Mouse (Mus musculus) MN1 (cell line): Measurements from ENCODE around the gene Diaph3.

Experiments used
- DNase-seq: peaks from one replicate; pipeline ENCODE4 v3.0.0-alpha.2; 2016; ENCODE audit warnings: low spot score

Diaph3 gene

DNA sequence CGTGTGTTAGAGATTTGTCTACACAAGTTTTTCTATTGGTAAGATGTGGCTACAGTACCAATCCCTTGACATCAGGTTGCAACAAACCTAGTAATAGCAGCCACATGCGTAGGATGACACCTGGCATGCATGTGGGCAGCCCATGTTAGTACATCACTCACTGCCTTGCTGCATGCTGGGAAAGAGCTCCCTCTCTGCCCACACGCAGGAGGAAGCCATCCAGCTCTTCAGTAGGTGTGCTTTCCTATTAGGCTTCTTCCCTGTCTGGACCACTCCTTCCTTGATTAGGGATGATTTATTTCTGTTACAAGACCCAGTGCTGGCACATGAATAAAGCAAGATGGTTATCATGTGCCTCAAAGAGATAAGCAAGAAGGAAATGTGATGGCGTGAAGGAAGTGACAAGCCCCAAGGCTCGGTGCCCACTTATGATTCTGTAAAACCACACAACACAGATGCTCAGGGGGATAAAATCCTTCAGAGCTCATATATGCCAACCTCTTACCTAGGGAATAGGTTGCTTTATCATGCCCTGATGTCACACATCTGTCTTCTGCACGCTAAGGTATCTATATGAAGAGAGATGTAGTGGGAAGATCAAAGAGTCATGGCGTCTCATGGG is 494.4 kb downstream of the Diaph3 start:
- no peak for DNase-seq

DNA sequence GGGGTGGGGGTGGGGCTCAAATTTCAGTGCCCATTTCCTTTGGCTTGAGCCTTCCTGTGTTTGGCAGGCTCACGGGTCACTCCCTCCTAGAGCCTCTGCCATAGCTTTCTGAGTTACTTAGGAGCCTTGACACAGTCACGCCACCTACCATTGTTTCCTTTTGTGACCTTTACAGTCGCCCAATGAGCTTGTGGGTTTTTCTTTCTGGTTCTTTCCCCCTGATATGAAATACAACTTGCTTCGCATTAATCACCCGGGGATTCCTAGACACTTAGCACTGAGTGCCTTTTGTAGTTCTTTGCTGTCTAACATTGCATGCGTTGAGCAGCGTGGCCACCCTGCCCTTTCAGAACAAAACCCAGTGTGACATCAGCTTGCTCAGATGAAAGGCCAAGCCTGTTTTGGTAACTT is 498.2 kb downstream of the Diaph3 start:
- no peak for DNase-seq

DNA sequence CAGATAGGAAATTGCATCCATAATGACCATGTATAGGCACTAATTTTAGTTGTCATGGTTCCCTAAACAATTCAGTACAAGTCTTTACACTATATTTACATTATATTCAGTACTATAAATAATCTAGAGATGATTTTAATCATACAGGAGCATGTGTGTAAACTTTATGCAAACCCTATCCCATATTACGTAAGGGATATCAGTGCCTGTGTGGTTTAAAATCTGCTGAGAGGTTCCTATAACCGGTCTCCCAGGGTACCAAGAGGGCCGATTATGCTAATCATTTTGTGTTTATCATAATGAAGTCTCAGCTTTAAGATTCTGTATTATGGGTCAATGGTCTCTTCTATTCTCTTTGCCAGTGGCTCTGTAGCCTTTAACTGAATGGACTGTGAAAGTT is 499.2 kb downstream of the Diaph3 start:
- DNase-seq = no peak

DNA sequence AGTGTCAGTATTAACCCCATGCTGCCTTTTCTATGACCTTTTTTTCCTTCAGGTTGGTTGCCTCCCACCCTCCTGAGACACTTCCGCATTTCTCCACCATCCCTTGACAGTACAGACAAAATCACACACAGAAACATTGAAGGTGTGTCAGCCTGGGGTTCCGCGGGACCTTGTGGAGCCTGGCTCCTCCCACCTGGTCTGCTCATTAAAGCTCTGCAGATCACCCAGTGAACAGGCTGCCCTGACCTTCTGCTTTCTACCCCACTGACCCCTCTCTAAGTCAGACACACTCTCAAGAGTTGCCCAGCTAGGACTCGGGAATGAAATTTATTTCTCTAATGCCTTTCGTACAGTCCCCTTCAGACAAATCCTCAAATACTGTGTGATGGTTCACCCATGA is 500.9 kb downstream of the Diaph3 start:
- no peak for DNase-seq

DNA sequence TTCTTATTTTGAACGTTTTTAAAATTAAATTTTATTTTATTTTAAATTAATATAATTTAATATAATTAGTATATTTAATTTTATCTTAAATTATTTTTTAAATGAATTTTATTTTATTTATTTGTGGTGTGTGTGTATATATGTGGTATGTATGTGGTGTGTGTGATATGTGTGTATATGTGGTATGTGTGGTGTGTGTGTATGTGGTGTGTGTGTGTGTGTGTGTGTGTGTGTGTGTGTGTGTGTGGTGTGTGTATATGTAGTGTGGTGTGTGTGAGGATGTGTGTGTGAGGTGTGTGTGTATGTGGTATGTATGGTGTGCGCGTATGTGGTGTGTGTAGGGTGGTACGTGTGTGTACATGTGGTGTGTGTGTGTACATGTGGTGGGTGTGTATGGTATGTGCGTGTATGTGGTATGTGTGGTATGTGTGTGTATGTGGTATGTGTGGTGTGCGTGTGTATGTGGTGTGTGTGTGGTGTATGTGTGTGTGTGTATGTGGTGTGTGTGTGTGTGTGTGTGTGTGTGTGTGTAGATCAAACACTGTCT is 505.4 kb downstream of the Diaph3 start:
- DNase-seq = no peak

DNA sequence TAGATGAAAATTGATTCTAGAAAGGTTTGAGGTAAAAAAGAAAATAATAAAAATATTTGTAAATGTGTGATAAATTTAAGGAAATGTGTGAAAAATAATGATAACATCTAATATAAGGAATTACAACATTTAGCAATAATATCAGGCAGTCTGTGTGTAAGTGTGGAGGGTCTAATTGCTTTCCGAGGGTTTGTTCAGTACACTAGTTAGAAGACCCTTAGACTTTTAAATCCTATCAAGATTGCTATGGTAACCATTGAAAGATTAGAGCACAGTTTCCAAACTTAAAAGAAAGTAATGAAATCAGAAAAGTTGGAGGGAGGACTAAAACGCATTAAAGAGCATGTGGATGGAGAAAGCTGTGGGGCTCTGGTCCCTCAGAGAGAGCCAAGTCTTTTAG is 506.0 kb downstream of the Diaph3 start:
- no peak for DNase-seq

DNA sequence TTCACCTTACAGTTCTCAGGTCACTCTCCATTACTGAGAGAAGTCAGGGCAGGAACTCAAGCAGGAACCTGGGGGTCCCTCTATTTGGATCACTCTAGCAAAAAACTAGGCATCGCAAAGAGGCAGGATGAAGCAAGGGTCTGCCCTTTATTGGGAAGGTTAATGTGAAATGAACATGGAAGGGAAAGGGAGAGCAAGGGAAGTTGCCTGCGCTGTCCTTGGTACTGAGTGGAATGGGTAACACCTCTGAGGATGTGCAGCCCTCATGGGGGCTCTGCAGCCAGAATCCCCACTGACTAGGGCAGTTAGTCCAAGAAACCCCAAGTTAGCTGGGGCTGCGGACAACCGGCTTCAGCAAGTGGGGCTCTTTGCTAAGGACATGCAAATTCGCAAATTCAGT is 507.2 kb downstream of the Diaph3 start:
- DNase-seq = no peak

DNA sequence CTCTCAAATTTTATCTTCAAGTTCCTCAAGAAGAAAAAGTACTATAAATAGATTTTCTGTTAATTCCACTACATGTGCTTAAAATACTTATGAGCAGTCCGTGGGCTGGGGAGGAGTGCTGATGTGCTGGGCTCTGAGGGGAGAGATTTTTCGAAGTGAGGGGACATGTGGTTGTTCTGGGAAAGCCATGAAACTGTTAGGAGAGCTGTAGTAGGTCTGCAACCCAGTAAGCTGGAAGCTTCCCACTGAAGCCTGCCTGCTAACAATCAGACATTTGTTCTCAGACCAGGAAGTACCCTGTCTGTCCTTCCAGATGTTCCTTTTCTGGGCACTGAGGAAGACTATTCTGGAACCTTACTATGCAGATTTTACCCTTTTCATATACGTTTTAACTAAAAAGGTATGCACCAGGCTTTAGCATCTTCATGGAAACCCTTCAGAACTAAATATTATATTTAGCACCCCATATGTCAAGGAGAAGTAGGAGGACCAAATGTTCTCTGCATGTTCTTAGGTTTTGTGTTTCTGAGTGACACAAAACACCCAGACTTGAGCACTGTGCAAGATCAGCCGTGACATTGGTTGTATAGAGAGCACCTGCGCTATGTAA is 516.1 kb downstream of the Diaph3 start:
- no peak for DNase-seq

DNA sequence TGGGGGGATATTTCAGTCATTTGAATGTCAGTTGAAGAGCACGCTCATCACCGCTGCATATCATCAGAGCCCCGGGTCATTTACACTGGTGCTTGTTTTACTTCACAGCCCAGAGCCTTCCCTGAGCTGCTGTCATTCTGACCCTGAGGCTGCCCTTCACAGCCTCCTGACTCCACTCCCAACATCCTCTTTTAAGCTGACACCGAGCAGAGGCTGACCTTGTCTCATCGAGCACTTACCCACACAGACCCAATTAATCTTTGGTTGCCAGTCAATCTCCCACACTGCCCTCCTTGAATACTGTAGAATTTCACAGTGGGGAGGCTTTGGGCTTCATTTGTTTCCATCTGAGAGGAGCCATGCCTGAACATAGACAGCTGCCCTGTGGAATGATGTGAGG is 521.4 kb downstream of the Diaph3 start:
- no peak for DNase-seq
